Mouse (Mus musculus) kidney, postnatal 10 days (tissue): ENCODE results near the gene Myo7a.

Experiments used
- DNase-seq: peaks from one replicate; pipeline ENCODE4 v3.0.0; 2021; ENCODE audit warnings: mixed read lengths

The Myo7a gene

DNA sequence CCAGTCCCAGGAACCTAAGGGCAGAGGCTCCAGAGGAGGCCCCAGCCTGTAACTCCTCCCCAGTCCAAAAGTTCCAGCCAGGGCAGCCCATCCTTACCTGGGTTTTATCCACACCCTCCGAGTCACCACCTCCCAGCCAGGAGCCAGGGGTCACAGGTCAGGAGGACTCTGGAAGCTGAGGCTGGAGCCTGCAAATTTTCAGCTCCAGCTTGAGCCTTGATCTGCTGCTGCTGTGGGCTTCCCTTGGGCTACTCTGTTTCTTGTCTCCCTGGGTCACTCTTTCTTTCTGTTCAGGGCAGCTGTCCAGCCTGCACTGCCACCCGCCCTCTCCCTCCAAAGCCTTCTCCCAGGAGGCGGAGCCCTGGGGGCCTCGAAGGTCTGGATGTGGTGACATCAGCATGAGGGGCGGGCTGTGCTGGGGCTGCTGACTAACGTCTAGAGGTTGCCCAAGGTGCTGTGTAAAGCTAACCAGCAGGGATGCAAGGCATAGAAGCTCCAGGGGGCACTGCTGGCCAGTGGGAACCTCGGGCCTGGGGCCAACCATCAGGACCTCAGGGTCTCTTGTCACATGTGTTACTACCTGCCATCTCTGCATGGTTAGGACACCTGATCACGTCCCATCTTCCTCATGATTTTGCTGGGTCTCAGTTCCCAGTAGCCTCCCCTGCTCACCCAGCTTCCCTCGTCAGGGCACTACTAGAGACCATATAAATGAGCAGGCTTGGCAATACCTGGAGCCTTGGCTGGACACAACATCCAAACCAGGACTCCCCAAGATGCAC, at the start of gene Myo7a:
Gene Myo7a (minus strand): TSS at position 346 of the 782 bp plus-strand sequence.
- peak; percentile 78 for DNase-seq

DNA sequence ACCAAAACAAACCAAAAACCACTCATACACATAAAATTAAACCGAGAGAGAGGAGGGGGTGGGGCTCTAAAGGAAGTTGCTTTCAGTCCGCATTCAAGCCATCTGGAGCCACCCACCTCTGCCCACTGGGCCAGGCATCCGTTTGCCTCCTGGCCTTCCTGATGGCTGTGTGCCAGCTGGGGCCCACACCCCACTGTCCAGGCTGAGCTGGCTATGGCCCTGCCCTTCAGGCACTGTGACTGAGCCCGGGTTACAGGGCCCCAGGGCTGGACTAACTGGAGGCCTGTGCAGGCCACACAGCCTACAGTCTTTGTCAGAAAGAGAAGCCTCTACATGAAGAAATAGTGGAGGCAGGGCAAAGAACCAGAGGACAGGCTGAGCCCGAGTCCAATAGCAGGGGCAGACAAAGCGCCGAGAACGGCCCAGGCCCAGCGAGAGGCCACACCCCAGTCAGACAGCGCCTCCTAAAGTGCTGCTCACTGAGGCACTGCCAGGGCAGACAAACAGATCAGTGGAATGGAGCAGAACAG, 45.7 kb upstream of the Myo7a start:
- DNase-seq: peak; percentile 67

DNA sequence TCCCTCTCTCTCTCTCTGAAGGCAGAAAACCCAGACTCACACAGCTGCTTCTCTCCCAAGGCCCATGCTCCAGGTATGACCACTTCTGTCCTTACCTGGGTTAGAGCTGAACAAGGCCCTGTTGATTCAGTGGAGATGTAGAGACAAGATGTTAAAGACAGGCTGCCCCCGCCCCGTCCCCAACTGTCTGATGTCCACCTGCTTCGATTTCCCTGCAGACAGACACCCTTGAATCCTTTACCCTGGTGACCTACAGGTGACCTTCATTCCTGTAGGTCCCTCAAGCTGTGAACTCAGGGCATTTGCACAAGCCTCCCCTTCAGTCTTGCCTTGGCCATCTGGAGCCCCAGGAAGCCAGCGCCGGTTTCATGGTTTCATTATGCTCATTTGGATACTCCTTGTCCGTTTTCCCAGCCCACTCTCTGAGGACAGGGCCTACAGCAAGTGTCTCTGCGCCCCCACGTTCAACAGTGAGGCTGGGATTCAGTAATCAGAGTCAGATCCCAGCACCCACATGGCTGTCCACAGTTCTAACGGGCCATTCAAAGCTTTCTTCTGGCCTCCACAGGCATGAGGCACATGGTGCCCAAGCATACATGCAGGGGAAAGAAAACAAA, 45.2 kb upstream of the Myo7a start:
- no peak for DNase-seq

- DNase-seq: peak; percentile 23
These were observed 44.4 kb upstream of the Myo7a start for GRCm38 (mm10) chr7:98163700-98164099.

DNA sequence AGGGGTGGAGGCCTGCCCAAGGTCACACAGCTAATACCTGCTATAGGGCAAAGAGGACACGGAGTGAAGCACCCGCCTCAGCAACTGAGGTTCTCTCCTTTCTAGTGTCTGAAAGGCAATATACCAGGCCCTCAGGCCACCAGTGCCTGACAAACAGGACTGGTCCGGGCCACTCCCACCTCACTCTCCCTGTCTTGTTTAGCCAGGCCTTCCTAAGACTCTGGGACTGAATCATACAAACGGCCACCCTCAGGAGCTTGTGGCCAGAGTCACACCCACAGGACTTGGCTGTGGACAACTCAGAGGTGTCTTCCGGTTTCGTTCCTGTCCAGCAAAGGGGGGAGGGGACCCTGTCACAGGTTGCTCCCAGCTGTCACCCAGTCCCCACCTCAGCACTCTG, 42.9 kb upstream of the Myo7a start:
- peak; percentile 13 for DNase-seq

- DNase-seq: peak; percentile 66
These were observed 40.9 kb upstream of the Myo7a start for GRCm38 (mm10) chr7:98160041-98160740.

DNA sequence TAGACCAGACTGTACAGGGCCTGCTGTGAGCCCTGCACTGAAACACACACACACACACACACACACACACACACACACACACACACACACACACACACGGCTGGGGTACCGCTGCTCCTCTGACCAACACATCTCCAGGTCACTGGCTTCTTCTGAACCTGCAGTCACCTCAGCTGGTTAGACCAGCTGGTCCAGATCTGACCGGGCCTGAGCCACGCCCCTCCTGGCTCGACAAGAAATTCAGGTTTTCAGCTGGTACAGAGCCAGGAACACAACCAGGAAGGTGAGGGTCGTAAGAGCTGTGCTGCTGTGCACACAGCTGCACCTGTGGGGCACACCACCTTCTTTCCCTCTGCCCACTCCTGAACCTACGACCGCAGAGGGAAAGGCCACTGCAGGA, 39.2 kb upstream of the Myo7a start:
- DNase-seq: peak; percentile 82

DNA sequence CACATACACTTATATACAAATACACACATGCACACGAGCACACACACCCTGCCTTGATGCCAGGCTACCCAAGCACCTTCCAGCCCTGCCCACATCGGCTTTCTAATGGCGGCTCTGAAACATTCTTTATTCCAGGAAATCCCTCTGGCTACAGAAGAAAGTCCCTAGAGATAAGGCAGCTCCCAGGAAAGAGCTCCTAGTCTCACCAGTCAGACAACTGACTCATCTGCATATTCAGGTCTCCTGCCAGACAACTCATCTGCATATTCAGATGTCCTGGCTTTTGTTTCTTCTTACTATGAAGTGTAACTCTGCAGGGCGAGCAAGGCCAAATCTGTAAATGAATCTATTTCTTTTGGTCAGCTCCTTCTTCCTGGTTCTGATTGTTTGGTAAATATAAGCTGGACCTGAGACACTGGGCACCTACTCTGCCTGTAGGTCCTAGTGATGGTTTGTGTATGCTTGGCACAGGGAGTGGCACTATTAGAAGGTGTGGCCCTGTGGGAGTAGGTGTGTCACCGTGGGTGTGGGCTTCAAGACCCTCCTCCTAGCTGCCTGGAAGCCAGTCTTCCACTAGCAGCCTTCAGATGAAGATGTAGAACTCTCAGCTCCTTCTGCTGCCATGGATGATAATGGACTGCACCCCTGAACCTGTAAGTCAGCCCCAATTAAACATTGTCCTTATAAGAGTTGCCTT, 38.5 kb upstream of the Myo7a start:
- DNase-seq: no peak

GRCm38 (mm10) chr7:98156280-98156665, 36.9 kb upstream of the Myo7a start:
- peak; percentile 21 for DNase-seq

GRCm38 (mm10) chr7:98155546-98156279, 36.4 kb upstream of the Myo7a start:
- peak; percentile 88 for DNase-seq

- DNase-seq: no peak
These were observed 34.6 kb upstream of the Myo7a start for GRCm38 (mm10) chr7:98153892-98154291.

DNA sequence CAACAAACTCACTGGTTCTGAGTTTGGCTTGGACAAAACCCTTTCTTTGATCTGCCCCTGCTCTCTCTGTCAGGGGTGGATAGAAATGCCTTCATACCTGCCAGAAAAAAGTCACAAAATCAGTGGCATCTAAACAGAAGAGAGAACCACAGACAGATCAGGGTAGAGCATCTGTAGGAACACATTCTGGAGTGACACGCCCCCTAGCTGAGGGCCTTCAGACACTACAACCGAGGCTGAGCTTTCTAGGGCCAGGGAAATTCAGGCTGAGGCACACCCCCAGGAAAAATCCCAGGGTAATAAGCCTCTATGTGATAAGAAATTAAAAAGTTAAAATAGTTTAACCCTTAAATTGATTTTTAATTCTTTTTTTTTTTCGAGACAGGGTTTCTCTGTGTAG, 34.0 kb upstream of the Myo7a start:
- no peak for DNase-seq

DNA sequence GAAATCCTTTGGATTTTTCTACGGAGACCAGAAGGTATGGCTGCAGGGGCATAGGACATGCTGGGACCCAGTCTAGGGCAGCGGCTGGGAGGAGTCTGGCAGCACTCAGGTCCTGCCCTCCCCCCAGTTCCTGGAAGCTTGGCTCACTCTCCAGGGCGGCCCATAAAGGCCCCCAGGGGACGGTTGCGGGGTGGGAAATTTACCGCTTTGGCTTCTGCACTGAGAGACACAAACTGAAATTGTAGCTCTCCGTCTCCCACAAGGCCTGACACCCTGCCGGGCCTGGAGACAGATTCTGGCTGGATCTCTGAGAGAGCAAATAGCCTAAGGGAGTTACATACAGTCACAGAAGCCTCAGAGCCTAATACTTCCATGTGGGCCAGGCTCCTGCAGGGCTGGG, 33.1 kb upstream of the Myo7a start:
- peak; percentile 71 for DNase-seq

GRCm38 (mm10) chr7:98150525-98150924, 31.2 kb upstream of the Myo7a start:
- peak; percentile 43 for DNase-seq

- DNase-seq: no peak
These were observed 30.5 kb upstream of the Myo7a start for GRCm38 (mm10) chr7:98149802-98150201.

- DNase-seq: no peak
These were observed 29.5 kb upstream of the Myo7a start for GRCm38 (mm10) chr7:98148721-98149407.

- peak; percentile 35 for DNase-seq
These were observed 28.4 kb upstream of the Myo7a start for GRCm38 (mm10) chr7:98147766-98148165.

- no peak for DNase-seq
These were observed 27.1 kb upstream of the Myo7a start for GRCm38 (mm10) chr7:98146447-98146845.

GRCm38 (mm10) chr7:98145842-98146446, 26.6 kb upstream of the Myo7a start:
- no peak for DNase-seq

DNA sequence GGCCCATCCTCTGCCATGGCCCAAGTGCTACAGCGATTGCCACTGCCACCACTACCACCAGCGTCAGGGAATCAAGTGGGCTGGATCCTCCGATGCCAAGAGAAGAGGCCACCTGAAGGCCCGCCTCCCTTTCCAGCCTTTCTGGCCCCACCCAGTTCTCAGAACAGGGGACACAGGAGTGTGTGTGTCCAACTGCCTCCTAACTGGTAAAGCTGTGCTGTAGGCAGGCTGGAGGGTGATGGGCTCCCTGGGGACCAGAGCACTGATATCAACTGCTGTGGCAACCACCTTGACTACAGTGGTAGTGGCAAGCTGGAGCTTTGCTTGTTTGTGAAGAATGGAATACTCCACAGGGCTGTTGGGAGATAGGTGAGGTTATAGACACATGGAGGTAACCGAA, 26.1 kb upstream of the Myo7a start, which contains the start of gene Omp:
Gene Omp (minus strand): TSS at position 101 of the 400 bp plus-strand sequence.
- DNase-seq: no peak

DNA sequence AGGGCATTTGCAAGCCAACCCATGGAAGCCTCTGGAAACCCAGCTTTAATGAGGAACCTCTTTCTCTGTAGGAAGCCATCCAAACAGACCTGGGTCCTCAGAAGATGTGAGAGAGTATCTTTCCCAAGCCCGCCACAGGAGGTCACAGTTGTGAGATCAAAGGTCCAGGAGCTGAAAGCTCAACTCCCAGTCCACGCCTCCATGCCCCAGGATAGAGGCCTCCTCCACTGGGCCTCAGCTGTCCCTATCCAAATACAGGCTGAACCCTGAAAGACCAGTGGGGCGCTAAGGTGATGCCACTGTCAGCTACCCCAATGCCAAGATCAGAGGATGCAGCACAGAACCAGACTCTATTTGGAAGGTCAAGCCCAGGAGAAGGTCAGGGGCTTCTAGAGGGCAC, 23.3 kb upstream of the Myo7a start:
- DNase-seq: no peak
